Mouse (Mus musculus) adrenal gland, adult 2 months (tissue): ENCODE measurements around the gene Pdcd1lg2. TPM values are rescaled to one million over a fixed set of nuclear protein-coding genes. Genes with fewer than 3 reads are reported as not detected.
"Not testable (repeated sequence)": the region's sequence is repeated elsewhere in the genome, so short reads cannot be mapped to it uniquely, and the experiment has no call there.

ENCODE experiments used
- DNase-seq: peaks from one replicate; pipeline ENCODE4 v3.0.0; 2021
- polyA plus RNA-seq: library from polyadenylated mRNA; depleted of rRNA; stranded (reverse); fragments of >200 nt; gene quantifications from 2 replicates; pipeline ENCODE4 v1.2.3, GENCODE M21; 2012
- total RNA-seq, 2 experiments: library from RNA; stranded (reverse); gene quantifications; 2 replicates each; pipeline ENCODE4 v1.2.3; 2021

Pdcd1lg2 gene
- total and polyA plus RNA-seq, 3 experiments, result not detected

DNA sequence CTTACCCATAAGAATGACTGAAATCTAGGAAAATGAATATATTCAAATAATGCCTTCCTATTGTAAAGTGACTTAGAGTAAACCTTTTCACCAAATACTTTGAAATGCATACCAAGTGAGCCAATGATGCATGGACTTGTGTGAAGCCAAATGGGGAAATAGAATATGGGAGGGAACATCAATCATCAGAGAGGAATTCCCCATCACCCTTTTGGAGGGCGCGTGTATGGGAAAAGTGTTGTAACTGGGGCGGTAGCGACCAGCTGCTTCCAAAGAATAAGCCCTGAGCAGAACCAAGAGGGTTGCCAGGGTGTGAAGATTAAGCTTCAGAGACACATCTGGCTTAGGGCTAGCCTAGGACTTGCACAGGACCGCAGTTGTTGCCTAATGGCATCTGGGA is 27.4 kb upstream of the Pdcd1lg2 start:
- no peak for DNase-seq

DNA sequence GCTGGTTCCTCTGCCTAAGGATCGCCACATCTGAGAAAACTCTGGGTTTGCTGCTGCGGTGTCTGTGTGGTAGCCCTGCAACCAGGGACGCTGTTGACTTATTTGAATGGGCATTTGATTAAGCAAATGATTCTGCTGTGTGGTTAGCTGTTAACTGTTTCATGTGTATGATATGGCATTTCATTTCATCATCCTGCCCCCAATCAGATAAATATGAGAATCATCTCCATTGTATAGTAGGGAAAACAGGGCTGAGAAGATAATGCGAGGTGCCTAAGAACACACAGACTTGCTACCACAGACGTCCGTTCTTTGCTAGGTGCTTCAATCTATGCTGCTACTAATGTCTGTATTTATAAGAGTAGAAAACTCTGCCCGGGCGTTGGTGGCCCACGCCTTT is 26.3 kb upstream of the Pdcd1lg2 start:
- DNase-seq, result no peak

DNA sequence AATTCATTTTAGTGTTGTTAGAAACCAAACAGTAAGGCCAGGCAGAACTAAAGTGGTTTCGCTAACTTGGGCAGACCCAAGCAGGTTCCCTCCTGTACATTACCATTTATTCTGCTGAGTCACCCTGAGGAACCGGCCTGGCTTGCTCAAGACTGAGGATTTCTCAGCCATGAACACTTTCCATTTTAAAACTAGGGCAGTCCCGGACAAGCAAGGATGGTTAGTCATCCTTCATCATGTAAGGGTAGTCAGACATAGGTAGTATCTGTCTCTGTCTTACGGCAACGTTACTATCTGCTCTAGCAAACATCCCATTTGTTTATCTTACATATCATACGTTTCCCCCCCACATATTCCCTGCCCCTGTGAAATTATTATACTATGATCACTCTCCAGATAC is 25.7 kb upstream of the Pdcd1lg2 start:
- peak; percentile 14 for DNase-seq

DNA sequence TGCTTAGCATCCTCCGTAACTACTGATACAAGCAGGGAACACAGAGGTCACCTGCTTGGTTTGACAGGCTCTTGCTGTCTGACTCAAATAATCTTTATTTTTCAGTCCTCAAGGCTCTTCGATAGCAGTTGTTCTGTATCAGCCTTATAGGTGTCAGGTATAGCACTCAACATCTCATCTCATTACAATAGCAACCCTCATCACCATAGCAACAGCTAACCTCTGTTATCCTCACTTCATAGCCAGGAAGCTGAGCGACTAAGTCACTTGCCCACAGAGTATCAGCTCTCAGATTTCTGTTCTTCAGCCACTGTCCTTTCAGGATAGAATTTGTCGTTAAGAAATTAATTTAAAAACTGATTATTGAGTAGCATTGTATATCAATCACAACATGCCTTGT is 24.9 kb upstream of the Pdcd1lg2 start:
- DNase-seq, result no peak

DNA sequence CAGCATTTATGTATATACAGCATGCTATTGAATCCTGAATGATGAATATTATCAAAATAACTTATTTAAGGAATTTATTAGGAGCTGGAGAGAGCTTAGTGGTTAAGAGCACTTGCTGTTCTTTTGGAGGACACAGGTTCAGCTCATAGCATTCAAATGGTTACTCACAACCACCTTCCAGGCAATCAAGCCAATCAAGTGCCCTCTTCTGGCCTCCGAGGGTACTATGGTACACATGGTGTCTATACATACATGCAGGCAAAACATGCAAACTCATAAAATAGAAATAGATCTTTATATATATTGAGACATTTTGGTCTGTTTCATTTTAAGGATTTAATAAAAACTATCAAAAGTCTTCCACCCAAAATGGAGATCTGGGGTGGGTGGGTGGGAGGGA is 21.9 kb upstream of the Pdcd1lg2 start:
- DNase-seq, result no peak

DNA sequence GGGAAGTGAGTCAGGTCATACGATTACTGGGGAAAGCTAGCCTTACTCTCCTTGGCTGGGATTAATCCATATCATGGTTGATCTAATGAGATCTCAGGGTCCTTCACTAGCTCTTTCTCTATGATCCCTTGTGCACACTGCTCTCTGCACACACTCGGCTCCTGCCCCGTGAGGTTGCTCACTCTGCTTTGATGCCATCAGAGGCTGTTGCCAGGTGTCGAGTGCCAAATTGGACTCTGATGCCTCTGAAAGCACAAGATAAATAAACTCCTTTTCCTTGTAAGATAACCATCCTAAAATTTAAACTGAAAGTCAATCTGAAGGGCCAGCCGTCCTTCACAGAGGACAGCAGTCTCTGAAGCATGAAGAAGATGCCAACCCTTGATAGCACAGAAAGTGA is 20.2 kb upstream of the Pdcd1lg2 start:
- peak; percentile 19 for DNase-seq

DNA sequence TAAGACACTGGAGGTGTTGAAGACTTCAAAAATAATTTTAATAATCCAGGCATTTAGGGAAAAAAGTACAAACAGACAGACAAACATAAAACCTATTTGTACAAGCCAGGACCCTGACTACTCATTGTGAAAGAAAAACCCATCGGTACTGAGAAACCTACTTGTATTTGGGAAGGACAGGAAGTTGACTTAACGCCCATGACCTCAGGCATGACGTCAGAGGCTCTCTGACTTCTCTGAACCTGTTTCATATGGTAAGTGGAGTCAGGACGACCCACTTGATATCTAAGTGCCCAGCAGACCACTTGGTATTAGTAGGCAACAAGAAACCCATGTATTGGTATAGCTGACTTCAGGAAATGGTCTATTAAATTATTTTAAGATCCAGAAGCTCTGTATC is 19.4 kb upstream of the Pdcd1lg2 start:
- DNase-seq, result no peak

DNA sequence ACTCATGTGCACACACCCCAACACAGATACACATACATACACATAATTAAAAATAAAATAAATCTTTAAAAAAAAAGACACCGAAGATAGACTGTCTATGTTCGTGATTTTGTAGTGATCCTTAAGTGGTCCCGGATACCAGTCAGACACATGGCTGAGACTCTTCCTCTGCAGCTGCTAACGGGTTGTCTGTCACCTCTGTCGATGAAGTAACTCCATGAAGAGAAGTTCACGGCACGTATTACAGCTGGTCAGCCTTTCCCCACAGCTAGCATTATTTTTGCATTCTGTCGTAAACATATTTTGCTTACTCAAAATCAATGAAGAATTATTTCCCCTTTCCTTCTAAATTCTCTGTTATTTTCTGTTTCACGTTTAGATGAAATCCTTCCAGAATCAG is 17.4 kb upstream of the Pdcd1lg2 start:
- no peak for DNase-seq

DNA sequence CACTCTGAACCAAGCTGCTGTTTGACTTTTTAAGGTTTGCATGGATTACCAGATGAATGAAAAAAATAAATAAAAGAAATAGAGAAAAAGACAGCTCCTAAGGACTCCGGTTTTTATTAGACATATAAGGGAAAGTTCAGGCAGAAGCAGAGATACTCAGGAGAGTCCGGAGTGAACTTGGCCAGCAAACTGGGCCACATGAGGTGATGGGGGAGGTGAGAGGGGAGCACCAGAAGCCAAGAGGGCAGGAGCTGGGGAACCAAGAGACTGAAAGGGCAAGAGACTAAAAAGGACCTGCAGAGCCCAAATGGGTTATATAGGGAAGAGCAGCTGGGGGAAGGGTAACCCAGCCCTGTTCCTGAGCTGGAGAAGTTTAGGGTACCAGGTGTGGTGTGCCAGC is 16.0 kb upstream of the Pdcd1lg2 start:
- DNase-seq, result peak; percentile 28

DNA sequence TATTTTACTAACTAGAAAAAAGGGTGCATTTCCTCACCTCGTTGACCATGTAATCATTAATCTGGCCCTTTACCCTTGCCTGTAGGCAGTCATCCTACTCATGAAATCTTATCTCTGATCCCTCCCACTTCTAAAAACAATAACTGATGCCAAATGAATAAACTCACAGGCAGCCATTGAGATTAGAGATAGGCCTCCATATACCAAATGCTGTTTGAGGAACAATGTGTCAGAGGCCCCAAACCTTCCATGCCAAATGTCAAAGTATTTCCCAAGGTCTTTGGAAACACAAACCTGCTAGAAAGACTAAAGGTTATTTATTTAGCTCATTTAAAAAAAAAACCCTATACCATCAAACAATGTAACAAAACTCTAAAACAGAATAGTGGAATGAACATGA is 14.4 kb upstream of the Pdcd1lg2 start:
- DNase-seq, result no peak

DNA sequence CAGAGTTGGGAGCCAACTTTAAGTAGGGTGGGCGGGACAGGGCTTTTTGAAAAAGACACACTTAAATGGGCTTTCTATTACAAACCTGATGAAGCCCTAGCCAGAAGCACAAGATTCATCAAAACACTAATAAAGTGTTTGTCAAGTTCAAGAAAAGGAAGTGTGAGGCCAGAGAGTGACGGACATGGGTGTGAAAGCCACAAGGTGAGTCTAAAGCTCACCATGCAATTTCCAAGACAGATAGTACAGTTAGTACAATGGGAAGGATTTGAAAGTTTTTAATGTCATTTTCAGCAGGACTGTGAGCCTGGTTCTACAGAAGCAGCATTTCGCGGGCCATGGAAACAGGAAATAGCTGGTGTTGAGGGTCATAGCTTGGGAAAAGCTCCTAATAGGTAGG is 10.9 kb upstream of the Pdcd1lg2 start:
- no peak for DNase-seq

DNA sequence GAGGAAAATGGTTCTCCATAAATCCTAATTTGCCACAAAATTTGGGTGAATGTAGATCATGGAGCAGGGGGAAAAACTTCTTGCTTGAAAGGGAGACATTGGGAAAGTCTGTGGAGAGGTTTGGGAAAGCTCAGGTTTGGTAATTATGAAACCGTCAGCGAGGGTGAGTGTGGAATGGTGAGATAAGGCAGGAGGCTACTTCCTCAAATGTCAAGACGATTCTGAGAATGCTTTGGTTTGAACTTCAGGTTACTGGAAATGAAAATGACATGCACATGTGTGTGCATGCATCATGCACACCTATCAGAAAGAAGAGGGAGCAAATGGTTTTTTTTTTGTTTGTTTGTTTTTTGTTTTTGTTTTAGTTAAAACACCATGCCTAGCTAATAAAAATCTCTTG is 10.3 kb upstream of the Pdcd1lg2 start:
- no peak for DNase-seq

DNA sequence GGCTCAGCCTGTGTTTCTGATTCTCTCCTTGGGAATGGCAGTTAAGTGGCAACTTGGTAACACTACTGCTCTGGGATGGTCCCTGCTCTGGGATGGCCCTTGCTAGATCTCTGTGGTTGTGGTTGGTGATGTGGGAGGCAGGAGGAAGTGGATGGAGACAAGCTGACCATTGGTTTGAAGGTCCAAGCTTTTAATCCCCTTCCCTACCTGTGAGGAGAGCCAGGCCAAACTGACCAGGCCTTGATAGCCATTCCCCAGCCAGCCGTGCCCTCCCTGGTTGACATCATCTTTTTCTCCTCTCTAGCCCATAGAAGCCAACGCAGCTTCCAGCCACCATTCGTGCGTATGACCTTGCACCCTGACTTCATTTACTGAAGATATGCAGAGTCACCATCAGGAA is 8.1 kb upstream of the Pdcd1lg2 start:
- no peak for DNase-seq

DNA sequence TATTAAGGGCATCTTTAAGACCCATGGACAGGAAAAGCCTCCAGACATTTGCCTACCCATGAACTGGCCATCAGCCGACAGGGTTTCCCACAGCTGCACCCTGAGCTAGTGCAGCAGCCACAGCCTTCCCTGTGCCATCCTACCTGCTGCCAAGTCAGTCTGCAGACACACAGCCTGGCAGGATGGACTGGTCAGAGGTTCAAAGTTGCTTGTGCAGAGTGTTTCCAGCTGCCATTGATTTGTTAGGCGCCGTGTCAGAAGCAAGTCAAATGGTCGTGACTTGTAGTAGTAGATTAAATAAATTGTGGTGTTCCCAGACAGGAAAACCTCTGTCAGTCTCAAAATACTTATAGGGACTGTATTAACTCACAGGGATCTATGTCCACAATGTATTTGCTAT is 7.5 kb upstream of the Pdcd1lg2 start:
- DNase-seq, result no peak

DNA sequence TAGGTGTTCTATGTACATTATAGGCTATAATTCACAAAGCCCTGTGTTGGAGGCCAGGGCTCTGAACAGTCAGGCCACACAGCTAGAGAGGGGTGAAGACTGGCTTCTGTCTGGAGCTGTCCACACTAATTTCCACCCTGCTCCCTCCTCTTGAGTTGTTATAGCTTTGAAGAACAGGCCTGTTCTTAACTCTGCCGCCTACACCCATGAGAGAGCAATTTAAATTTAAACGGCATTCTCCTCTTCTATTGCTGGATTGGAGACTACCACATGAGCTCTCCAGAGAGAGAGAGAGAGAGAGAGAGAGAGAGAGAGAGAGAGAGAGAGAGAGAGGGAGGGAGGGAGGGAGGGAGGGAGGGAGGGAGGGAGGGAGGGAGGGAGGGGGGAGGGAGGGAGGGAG is 5.3 kb upstream of the Pdcd1lg2 start:
- DNase-seq, result no peak

DNA sequence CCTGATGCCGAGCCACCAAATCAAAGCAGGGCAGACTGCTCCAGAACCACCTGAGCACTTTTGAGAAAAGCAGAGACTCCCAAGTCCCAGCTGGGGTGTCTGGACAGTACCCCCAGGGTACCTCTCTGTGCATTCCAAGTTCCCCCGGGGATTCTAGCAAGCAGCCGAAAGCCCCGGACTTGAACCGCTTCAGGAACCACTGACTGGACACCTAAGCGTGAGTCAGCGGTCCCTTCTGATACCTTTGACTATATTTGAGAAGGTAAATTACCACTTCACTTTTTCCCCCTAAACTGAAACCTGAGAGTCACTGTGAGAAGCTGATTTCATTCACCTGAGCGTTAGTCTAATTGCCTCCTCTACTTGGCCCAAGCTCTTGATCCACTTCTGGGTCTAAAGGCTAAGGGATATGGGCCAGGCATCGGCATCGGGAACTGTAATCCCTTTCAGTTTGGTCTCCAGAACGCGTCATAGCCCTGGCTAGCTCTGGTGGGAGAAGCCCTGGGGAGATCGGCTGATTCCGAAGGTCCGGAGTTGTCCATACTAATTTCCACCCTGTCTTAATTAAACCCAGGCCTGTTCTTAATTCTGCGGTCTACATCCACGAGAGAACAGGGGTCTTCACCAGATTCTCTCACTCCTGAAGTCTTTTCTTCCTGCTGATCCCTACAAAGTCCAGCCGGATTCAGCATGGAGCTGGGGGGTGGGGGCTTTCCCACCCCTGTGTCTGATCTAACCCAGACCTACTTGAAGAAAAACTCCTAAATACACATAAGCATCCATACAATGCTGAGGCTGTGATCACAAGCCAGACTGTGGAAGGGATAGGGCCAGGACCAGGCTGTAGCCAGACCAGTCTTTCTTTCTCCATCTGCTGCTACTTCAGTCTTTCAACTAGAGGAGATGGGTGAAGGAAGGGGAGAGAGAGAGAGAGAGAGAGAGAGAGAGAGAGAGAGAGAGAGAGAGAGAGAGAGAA is 4.4 kb upstream of the Pdcd1lg2 start:
- no peak for DNase-seq

DNA sequence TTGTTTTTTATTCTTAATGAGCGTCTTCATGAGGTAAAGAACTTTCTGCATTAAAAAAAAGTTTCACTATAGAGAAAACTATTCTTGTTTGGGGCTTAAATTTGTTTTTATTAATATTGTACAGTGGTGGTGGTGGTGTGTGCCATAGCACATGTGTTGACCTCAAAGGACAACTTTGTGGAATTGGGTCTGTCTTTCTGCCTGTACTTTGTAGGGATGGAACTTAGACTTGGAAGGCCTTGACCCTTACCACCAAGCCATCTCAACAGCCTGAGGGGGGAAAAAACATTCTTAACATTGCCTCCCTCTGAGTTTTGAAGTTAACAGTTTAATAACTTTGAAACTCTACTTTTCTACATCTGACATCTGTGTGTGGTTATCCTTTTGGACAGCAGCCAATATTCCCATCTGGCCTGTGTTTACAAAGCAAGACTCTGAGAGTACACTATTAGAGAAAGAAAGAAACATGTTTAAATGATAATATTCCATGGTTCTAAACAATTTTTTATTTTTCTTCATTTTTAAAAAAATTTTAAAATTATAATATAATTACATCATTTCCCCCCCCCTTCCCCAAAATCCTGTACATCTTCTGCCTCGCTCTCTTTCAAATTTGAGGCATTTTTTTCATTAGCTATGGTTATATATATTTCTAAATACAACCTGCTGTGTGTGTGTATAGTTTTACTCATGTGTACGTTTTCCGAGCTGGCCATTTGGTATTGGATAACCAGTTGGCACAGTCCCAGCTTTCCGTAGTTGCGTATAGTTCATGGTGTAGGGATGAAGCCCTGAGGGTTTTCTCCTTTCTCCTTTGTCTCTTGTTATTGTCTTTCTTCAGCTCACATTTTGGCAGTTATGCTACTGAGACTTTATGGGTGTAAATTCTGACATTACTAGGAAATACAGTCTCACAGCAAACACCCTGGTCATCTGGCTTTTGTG is 2.0 kb downstream of the Pdcd1lg2 start:
- no peak for DNase-seq

DNA sequence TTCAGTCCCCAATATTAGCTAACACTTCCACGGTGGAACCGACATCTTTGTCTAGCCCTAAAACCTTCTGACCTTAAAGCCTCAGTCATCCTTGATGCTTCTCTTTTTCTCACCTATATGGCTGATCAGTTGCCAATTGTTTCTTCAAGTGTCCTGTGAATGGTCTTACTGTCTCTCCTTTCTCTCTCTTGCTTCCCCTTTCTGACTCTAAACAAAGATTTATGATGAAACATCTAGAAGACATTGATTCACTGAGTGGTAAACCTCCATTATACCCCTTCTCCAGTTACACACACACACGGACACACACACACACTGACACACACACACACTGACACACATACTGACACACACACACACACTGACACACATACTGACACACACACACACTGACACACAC is 3.8 kb downstream of the Pdcd1lg2 start:
- DNase-seq, result no peak

DNA sequence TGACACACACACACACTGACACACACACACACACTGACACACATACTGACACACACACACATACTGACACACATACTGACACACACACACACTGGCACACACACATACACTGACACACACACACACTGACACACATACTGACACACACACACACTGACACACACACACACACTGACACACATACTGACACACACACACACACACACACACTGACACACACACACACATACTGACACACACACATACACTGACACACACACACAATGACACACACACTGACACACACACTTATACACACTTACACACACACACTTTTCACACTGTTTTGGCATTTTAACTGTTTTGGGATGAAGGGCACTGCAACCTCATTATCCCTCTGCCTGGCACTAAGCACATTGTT is 4.2 kb downstream of the Pdcd1lg2 start:
- DNase-seq, result not testable (repeated sequence)

DNA sequence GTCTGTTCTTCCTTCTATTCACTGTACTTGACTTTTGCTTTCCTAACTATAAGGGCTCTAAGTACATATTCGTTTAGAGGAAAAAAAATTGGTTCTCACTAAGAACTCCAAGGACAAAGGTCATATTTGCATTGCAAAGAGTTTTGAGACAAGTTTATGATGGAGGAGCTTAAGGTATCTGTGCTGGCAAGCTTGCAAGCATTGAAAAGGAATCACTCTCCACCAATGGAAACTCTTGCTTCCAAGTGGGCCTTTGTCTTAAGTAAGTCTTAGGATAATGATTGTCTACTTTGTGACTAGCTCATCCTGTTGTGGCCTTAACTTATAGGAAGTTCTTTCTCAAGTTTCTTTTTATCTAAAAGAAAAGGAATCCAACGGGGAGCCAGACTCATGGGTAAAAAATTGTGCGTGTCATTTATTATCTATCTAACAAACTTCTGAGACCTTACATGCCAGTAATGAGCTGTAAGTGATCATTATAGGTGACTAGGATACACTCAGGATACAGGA is 5.7 kb downstream of the Pdcd1lg2 start:
- DNase-seq, result no peak

DNA sequence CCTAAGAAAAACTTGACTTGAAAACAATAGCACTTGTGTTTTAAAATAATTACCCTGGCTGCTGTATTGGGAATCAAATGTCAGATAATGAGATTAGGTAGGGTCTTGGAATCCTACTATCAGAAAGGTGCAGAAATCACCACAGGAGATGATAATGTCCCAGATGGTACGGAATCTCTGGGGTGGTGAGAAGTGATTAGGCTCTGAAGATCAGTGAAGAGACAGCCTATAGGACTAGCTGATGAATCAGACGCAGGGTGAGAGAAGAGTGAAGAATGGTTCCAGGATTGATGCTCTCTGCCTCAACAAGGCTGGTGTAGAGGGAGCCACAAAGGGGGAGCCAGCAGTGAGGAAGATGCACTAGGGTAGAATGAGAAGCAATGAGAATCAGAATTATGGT is 6.5 kb downstream of the Pdcd1lg2 start:
- DNase-seq, result no peak

DNA sequence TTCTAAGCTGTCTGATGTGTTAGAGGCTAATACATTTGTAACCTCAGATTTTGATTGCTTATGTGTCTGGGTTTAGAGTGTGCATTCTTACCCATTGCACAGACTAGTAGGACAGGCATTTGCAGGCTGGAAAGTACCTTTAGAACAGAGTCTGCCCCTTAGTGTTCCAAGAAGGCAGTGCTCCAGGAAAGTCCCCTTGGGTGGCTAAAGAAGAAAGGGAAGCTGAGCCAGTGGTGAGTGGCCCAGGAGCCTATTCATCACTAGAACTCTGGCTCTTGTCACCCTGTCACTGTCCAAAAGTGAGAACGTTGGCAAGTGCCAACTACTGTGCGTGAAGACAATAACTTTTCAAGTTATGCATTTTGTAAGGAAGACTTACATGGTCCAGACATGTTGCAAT is 7.2 kb downstream of the Pdcd1lg2 start:
- DNase-seq, result peak; percentile 25

DNA sequence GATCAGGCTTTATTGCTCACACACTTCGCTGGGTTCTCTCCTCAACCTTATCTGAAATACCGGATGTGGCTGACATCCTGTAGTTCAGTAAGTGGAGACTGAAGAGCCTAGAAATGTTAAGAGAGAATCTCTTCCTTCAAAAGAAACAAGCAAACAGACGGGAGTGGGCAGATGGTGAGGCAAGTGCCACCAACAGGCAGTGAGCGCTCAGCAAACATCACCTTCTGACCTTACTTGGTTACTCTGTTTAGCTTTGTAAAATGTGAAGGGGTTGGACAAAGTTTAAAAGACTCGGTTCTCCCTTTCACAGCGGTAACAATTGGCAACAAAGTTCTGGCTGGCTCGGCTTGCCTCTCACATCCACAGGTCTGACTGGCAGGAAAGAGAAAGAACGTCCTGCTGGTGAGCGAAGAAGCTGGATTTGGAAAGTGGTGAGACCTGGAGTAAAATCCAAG is 8.0 kb downstream of the Pdcd1lg2 start:
- peak; percentile 44 for DNase-seq
